Mouse (Mus musculus) liver, postnatal 0 days (tissue): ENCODE measurements around the gene 4921517D22Rik.

ENCODE experiments used
- CTCF ChIP-seq: sonication (generic); IDR thresholded peaks from 2 replicates; pipeline ENCODE4 v1.5.1; 2016; ENCODE audit warnings: antibody characterized with exemption, low read depth
- EP300 ChIP-seq: IDR thresholded peaks from 2 replicates; pipeline ENCODE4 v1.6.1; 2016; ENCODE audit warnings: antibody characterized with exemption, low read depth, mild to moderate bottlenecking

- TF ChIP-seq CTCF (no peak), EP300 (no peak)
Measured at GRCm38 (mm10) chr13:59673597-59673996, 20.3 kb downstream of the 4921517D22Rik start.
